Mouse (Mus musculus) small intestine, adult 2 months (tissue): ENCODE measurements around the gene Aldh1a2. TPM values are rescaled to one million over a fixed set of nuclear protein-coding genes. Genes with fewer than 3 reads are reported as not detected.

ENCODE experiments used
- H3K27ac ChIP-seq: fragments of 200-500 bp; 2 replicates; pipeline ENCODE4 v1.5.1; 2012; ENCODE audit warnings: low read depth, low read length, control low read depth, inconsistent platforms; ENCODE audit not compliant: insufficient read depth
- H3K27me3 ChIP-seq: fragments of 200-500 bp; 2 replicates; pipeline ENCODE4 v1.6.1; 2012; ENCODE audit warnings: mild to moderate bottlenecking, moderate library complexity, low read length, inconsistent platforms; ENCODE audit not compliant: control insufficient read depth, insufficient read depth
- H3K36me3 ChIP-seq: fragments of 200-500 bp; 2 replicates; pipeline ENCODE4 v1.6.1; 2012; ENCODE audit warnings: mild to moderate bottlenecking, low read length, control low read depth, inconsistent platforms; ENCODE audit not compliant: control insufficient read depth, insufficient read depth
- H3K4me1 ChIP-seq: fragments of 200-500 bp; 2 replicates; pipeline ENCODE4 v1.6.1; 2012; ENCODE audit warnings: low read length, inconsistent platforms, mixed read lengths; ENCODE audit not compliant: control insufficient read depth, insufficient read depth, insufficient read length
- H3K4me3 ChIP-seq: fragments of 200-500 bp; 2 replicates; pipeline ENCODE4 v1.5.1; 2012; ENCODE audit warnings: low read depth, mild to moderate bottlenecking, control low read depth, inconsistent platforms, low read length, moderate library complexity
- CTCF ChIP-seq: fragments of 200-500 bp; IDR thresholded peaks from 2 replicates; pipeline ENCODE4 v1.5.1; 2012; ENCODE audit warnings: low read depth, mild to moderate bottlenecking, control low read depth, inconsistent platforms, low read length, moderate library complexity, mixed read lengths; ENCODE audit not compliant: insufficient replicate concordance, insufficient read length; ENCODE audit errors: extremely low read depth
- POLR2A ChIP-seq: fragments of 200-500 bp; IDR thresholded peaks from 2 replicates; pipeline ENCODE4 v1.6.1; 2012; ENCODE audit warnings: low read depth, mild to moderate bottlenecking, control low read depth, inconsistent platforms, low read length, moderate library complexity
- WGBS: fragments of 180-500 bp; shearing (Covaris S2); methylation state at CpG from one replicate; pipeline ENCODE4 v1.1.7; 2018; 5-methylcytosine and 5-hydroxymethylcytosine counted together
- polyA plus RNA-seq: library from polyadenylated mRNA; depleted of rRNA; stranded (reverse); fragments of >200 nt; gene quantifications from 2 replicates; pipeline ENCODE4 v1.2.3, GENCODE M21; 2012

The Aldh1a2 gene
- polyA plus RNA-seq, 1 experiment: 6.2 TPM

DNA sequence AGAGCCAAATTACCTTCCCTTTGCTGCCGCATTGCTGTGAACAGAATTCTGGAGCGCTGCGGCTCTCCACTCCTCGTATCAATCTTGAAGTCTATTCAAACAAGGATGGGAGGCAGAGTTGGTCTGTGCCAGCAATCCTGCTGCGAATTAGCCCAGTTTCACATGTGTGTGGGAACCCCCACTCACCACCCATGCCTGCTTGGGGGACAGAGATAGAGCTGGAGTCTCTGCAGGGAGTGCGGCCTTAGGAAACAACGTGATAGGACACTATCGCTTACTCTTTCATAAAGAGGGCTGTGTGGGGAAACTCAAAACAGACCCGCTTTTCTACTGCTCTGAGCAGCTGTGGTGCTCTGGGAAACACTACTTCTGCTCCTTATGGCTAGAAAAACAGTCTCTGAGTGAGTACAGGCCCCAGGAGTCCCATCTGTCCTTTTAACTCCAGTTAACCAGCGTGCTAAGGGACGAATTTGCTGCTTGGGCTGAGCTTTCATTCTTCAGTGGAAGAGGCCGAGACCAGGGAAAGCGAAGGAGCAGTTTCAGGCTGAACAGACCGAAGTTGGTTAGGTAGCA, 60.6 kb downstream of the Aldh1a2 start:
- WGBS: 83% methylated on average over 14 of the region's 14 CpGs
- H3K27me3 ChIP-seq: peaks cover 3% of the 10 kb centered on the region; the same call in 1 of the 2 replicates
- H3K4me1 ChIP-seq: no peaks in the 10 kb centered on the region
- no peak overlapping the region for H3K4me3 ChIP-seq
- TF ChIP-seq CTCF (no peak), POLR2A (no peak)
- no peak overlapping the region for H3K27ac ChIP-seq
- H3K36me3 ChIP-seq: no peaks in the 10 kb centered on the region

DNA sequence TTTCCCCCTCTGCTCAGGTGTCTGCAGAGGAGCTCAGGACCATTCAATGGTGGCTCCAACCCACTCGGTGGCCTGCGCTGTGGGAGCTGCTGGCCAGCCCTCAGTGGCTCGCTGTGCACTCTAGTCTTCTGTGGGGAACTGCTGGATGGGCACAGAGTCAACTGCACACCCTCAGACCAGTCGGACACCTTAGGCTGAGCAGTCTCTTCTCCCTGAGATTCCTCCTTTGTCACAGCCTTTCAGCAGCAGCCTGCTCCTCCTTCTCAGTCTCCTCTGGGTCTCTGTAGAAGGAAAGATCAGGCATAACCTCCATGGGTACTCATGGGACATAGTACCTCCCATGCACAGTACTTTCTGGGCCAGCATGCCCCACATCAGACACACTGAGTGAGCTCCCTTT, 63.2 kb downstream of the Aldh1a2 start:
- Histone ChIP-seq H3K4me1 (no peaks in the 10 kb centered on the region), H3K27me3 (no peaks in the 10 kb centered on the region), H3K4me3 (no peak overlapping the region), H3K27ac (no peak overlapping the region), H3K36me3 (no peaks in the 10 kb centered on the region)
- 74% methylated on average over 4 of the region's 4 CpGs for WGBS
- no peak for TF ChIP-seq POLR2A
- no peak for TF ChIP-seq CTCF

DNA sequence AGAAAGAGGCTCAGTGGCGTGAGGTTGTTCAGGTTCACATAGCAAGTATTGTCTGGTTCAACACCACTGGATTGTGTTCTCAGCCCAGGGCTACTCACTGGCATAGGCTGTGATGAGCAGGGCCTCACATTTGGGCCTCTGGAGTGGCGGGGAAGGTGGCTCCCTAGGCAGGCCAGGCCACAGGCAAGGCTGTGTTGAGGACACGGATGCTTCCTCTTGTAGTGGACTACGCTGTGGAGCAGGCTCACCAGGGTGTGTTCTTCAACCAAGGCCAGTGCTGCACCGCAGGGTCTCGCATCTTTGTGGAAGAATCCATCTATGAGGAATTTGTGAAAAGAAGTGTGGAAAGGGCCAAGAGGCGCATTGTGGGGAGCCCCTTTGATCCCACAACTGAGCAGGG, 67.6 kb downstream of the Aldh1a2 start:
- H3K4me1 ChIP-seq: no peaks in the 10 kb centered on the region
- no peaks in the 10 kb centered on the region for H3K36me3 ChIP-seq
- WGBS: 87% methylated on average over 7 of the region's 7 CpGs
- no peak overlapping the region for H3K27ac ChIP-seq
- no peak overlapping the region for H3K4me3 ChIP-seq
- TF ChIP-seq CTCF: no peak
- no peak for TF ChIP-seq POLR2A
- H3K27me3 ChIP-seq: no peaks in the 10 kb centered on the region; the same call in 1 of the 2 replicates

DNA sequence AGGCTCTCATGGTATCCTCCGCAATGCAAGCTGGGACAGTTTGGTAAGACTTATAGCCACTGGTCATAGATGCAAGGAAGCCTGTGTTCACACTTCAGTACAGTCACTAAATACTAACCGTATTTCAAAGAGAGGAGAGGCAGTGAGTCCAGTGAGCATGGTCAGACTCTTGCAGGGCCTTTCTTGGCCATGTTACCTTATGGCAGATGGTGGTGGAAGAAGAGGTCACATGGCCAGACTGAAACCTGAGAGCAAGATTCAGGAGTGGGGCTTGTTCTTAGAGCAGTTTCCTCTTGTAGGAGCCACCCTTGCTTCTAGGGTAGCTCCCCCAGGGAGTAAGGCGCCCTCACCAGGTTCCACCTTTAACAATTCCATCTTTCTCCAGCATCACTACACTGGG, 69.6 kb downstream of the Aldh1a2 start:
- no peaks in the 10 kb centered on the region; the same call in 1 of the 2 replicates for H3K27me3 ChIP-seq
- 90% methylated on average over 3 of the region's 3 CpGs for WGBS
- H3K4me1 ChIP-seq: no peaks in the 10 kb centered on the region
- no peak for TF ChIP-seq CTCF
- TF ChIP-seq POLR2A: no peak
- H3K4me3 ChIP-seq: no peak overlapping the region
- H3K27ac ChIP-seq: no peak overlapping the region
- H3K36me3 ChIP-seq: no peaks in the 10 kb centered on the region

DNA sequence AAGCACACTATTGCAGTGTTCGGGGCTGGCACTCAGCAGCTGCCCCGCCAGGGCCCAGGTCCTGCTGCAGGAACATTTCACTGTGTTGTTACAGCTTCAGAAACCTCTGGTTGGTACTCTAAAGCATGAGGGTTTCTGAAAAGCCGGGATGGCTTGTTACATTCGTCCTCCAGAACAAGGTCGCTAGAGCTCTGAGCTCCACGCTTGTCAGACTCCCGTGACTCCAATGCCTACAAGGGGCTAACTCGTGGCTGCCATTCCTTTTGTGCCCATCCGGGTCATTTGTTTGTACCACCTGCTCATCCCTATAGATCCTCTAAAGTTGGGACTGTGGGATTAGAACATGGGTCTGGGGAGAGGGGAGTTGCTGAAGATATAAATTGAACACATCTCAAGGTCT, 70.8 kb downstream of the Aldh1a2 start:
- Histone ChIP-seq H3K36me3 (no peaks in the 10 kb centered on the region), H3K27ac (no peak overlapping the region), H3K4me3 (no peak overlapping the region), H3K4me1 (no peaks in the 10 kb centered on the region), H3K27me3 (no peaks in the 10 kb centered on the region; the same call in 1 of the 2 replicates)
- no peak for TF ChIP-seq CTCF
- TF ChIP-seq POLR2A: no peak
- WGBS: 90% methylated on average over 9 of the region's 9 CpGs

DNA sequence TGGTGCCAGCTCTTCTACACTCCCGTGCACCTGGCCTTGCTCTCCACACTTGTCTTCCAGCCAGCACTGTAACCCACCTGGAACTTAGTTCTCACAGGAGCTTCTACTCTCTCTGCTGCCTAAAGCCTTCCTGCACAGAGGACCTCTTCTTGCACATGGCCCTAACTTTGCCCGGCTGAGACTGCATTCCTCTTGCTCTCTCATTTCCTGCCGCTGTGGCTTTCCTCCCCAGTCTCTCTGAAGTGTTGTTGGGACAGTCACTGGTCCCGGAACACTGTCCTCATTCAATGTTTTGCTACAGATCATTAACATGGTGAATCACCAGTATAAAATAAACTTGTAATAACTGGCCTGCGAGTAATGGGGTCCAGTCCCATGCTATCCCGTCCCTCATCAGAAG, 73.1 kb downstream of the Aldh1a2 start:
- no peak for TF ChIP-seq CTCF
- TF ChIP-seq POLR2A: no peak
- Histone ChIP-seq H3K4me3 (no peak overlapping the region), H3K27ac (no peak overlapping the region), H3K27me3 (no peaks in the 10 kb centered on the region; the same call in 1 of the 2 replicates), H3K4me1 (no peaks in the 10 kb centered on the region), H3K36me3 (no peaks in the 10 kb centered on the region)
- WGBS: 66% methylated on average over 6 of the region's 6 CpGs

DNA sequence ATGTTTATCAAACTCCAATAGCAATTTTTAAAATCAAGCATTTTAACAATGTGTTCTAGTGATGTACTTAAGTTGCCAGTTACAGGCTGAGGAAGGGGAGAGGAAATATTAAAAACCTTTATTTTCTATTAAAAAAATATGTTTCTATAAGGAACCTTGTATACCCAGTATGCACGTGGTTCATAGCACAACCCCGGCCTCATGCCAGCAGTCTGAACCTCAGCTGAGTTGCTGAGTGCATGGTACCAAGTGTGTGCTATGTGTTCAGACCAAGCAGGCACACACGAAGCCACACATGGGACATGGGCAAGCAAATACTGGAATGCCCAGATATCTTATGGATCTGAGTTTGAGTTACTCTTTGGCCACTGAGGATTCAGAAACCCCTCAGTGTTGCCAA, 74.2 kb downstream of the Aldh1a2 start:
- no peak overlapping the region for H3K4me3 ChIP-seq
- WGBS: 74% methylated on average over 3 of the region's 3 CpGs
- no peak overlapping the region for H3K27ac ChIP-seq
- no peaks in the 10 kb centered on the region for H3K36me3 ChIP-seq
- H3K27me3 ChIP-seq: no peaks in the 10 kb centered on the region; the same call in 1 of the 2 replicates
- TF ChIP-seq CTCF (no peak), POLR2A (no peak)
- no peaks in the 10 kb centered on the region for H3K4me1 ChIP-seq
